Mouse (Mus musculus) MEL-GATA-1-ER (cell line): ENCODE data around the gene Manba.
"Not testable (repeated sequence)": the region's sequence is repeated elsewhere in the genome, so short reads cannot be mapped to it uniquely, and the experiment has no call there.

Source experiments
- DNase-seq: peaks from one replicate; pipeline ENCODE4 v3.0.0-alpha.2; 2012; ENCODE audit warnings: low read depth; ENCODE audit errors: extremely low read depth

Manba gene

DNA sequence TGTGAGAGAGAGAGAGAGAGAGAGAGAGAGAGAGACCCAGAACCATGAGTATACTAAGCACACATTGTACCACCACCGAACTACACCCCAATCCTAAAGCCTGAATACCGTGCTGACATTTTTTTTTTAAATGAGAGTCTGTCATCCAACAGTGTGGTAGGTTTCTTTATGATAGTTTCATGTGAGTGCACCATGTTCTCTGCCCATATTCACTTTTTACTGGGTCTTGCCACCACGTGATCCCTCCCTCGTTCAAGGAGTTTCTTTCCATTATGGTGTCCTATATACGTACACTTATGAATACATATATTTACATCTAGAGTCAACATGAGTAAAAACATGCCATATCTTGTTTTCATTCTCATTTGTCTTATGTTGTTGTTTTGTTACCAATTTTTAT is 940 bp downstream of the Manba start:
- DNase-seq: peak; percentile 45

DNA sequence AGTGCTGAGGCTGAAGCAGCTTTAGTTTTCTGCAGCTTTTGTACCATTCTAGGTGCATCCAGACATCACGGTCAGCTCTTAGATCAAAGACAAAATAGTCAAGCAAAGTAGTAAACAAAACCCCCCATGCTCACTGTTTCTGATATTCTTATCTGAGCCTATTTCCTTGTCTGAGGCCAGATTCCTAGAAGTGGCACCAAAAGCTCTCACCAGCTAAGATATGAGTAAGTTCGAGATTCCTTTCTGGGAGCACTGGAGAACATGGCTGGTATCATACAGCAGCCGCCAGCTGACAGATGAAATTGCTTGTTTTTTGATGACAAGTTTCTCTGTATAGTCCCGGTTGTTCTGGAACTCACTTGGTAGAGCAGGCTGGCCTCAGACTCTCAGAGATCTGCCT is 2.4 kb downstream of the Manba start:
- DNase-seq: no peak

DNA sequence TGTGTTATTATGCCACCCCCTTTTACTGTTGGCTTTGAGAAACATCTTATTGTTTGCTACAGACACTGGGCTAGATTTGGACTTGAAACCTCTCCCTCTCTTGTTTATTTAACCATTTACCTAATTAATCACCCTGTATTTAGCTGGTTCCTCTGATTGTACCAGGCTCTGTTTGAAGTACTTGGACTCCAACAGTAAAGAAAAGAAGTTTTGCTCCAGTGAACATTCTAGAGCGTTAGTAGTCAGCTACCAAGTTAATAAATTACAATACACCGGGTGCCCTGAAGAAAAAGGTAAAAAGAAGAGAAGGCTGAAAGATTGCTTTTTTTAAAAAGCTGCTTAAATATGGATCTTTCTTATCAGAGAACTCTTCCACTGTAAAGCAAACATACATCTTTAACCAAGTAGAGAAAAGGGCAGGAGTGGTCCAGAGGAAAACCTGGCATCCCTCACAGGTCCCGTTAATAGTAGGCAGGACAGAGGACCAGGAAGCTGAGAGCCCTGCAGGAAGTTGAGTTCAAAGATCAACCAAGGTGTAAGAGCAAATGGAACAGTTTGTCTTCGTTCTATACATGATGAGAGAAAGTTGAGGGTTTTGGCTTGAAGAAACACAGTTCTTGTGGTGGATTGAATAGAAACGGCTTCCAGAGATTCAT is 4.6 kb downstream of the Manba start:
- DNase-seq: no peak

GRCm38 (mm10) chr3:135491102-135491501 is 5.7 kb downstream of the Manba start:
- DNase-seq: no peak

DNA sequence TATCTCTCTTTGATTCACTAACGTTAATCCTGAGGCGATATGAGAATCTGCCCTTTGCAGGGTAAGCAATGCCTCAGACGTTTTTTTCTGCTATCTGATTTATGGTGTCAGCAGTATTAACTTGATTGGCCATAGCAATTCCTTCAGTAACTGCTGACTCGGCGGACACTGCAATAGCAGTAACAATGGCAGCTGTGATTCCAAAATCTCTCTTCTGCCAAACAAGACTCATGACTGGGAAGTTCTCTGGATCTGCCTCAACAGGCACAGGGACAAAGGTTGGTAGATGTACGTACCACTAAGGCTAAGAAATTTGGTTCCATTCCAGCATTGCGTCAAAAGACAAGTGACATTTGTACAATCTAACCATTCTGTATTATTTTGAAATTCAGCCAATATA is 7.9 kb downstream of the Manba start:
- DNase-seq: not testable (repeated sequence)

GRCm38 (mm10) chr3:135497956-135498355 is 12.5 kb downstream of the Manba start:
- not testable (repeated sequence) for DNase-seq

- DNase-seq: peak; percentile 43
These were observed 13.5 kb downstream of the Manba start for GRCm38 (mm10) chr3:135498891-135499290.

GRCm38 (mm10) chr3:135503160-135503559 is 17.7 kb downstream of the Manba start:
- DNase-seq: no peak

DNA sequence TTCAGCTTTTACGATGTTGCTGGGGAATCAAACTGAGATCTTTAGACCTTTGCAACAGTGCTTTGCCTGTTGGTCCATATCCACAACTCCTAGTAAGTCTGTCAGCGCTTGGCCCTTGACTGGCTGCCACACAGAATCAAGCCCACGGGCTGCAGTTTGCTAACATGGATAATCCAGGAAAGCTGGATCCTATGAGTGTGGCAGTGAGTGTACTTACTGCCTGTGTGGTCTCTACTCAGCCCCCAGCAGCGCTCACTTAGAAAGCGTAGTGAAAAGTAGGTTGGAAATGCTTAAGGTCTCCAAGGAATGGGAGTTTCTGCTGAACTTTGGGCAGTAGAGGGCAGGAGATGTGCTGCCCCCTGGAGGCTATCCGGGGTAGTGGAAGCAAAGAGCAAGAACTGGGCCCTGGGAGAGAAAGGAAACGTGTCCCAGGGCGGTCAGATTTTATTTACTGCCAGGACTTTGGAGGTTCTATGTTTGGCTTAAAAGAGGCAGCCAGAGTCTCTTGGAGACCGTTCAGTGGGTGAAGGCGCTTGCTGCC is 20.0 kb downstream of the Manba start:
- DNase-seq: peak; percentile 32

GRCm38 (mm10) chr3:135505916-135506482 is 20.6 kb downstream of the Manba start:
- no peak for DNase-seq

DNA sequence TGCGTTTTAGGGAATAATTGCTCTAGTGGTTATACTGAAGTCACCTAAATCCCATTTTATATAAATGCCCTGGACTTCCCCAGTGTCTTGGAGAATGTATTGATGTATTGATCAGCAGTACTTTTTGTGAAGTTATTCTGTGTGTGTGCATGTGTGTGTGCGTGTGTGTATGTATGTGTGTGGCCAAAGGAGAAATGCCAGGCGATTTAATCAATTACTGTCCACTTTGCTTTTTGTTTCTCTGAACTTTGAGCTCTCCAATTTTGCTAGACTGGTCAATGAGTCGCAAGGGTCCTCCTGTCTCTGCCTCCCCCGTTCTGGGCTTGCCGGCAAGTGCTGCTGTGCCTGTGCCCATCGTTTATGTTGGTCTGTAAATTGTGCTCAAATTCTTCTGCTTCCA is 22.1 kb downstream of the Manba start:
- DNase-seq: no peak

- no peak for DNase-seq
These were observed 22.8 kb downstream of the Manba start for GRCm38 (mm10) chr3:135508191-135508590.

GRCm38 (mm10) chr3:135510372-135510771 is 25.0 kb downstream of the Manba start:
- no peak for DNase-seq

DNA sequence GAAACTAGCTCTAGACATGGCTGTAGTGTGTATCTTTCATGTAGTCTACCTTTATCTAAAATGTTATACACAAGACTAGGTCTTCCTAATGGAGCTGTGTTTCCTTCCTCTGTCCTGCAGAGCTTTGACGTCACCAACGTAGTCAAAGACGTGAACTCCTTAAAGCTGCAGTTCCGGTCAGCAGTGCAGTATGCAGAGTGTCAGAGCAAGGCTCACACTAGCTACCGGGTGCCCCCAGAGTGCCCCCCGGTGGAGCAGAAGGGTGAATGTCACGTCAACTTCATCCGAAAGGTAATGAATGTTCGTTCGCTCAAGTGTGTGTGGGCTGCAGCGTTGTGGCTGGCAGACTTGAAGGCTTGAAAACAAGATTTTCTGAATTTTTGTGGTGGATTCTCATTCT is 26.3 kb downstream of the Manba start:
- no peak for DNase-seq

DNA sequence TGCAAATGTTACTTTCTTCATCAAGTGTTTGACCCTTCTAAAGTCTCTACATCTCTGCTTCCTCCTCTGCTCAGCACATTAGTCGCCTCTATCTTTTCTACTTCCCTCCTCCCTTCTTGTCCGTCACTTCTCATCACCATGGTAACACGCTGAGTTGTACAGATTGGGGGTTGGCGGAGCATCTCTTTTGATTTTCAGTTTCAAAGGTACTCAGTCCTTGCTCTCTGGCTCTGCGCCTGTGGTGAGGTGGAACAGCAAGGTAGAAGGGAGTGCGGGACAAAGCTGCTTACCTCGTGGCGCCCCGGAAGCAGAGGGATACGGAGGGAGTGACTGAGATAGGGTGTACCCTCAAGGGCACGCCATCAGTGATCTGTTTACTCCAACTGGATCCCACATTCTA is 27.9 kb downstream of the Manba start:
- DNase-seq: no peak

DNA sequence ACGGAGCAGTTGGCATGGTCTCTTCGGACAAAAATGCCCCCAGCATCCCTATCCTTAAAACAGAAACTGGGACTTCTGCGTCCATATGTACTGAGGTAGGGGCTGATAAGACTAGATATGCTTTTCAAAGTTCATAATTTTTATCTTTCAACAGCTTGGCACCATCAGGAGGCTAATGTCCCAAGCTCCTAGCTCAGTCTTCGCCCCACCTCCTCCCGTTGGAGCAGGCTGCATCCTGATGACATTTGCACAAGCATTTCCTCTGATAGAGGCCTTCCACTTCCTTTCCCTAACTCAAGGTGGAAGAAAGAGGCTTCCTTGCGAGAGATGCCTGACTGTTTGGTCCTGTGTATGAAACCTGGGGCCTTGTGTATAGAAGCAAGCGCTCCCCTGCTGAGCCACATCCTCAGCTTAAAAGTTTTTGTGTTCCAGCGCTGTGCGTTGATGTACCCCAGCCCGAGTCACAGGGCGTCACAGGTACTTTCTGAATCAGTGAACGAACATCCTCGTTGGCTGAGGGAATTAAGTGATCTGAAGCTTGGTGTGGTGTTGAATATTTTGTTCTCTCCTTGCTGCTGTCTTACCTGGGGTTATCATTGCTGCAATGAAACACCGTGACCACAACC is 28.5 kb downstream of the Manba start:
- no peak for DNase-seq

DNA sequence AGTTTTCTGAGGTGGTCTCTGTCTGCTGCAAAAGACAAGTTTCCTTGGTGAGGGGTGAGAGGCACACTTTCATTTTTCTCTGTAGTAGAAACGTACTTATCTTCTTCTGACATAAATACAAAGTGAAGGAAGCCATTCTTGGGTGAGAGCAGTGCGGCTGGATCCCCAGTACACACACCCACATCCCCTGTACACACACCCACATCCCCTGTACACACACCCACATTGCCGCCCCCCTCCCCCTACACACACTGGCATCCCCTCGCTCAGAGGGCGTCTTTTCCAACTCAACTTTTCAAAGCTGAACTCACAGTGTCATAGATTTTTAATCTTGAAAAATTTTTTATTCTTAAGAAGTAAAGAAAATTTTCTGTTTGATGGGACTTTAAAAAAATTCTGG is 29.8 kb downstream of the Manba start:
- no peak for DNase-seq

DNA sequence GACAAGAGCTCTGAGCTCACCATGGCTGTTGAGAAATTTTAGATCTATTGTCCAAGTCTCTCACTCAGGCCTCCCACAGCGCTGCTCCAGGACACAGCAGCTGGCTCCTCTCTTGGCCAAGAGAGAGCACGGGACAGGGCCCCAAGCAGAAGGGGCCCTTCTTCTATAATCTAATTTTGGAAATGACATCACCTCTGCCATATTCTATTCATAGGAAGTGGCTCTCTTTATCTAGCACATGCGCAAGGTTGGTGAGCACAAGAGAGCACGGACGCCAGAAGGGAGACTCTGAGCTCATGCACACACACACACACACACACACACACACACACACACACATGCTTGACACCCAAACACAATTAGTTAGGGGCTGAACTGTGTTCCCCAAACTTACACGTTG is 31.5 kb downstream of the Manba start:
- DNase-seq: no peak

- DNase-seq: no peak
These were observed 33.5 kb downstream of the Manba start for GRCm38 (mm10) chr3:135518882-135519281.

DNA sequence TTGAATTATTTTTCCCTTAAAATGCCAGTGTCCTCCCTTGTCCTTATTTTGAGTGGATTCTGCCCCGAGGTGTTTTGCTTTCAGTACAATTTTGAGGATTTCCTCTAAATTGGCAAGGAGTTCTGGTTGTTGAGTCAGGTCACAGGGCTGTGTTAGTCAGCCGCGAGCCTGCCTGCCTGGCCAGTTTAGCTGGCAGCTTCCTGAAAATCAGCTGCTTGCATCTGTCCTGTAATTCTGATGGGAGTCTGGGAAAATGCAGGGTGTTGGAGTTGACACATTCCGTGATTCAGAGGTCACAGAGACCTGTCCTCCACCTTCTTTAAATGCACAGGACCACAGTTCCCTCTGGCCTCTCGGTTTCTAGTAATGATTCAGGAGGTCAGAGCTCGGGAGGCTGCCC is 34.2 kb downstream of the Manba start:
- DNase-seq: no peak

DNA sequence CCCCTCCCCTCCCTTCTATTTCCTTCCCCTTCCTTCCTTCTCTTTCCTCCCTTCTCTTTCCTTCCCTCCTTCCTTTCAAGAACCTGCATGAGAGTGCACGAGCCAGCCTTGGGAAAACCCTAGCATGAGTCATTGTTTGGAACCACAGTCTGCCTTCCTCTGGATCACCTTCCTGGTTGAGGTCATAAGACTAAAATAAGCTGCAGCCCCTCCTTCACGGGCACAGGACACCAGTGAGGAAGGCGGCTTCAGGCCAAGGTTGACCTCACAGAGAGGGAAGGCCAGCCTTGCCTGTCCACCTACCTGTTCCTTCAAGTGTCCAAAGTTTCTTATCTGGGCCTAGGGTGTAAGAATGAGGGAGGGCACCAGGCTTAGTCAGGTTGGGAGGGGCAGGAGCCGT is 36.6 kb downstream of the Manba start:
- DNase-seq: no peak

DNA sequence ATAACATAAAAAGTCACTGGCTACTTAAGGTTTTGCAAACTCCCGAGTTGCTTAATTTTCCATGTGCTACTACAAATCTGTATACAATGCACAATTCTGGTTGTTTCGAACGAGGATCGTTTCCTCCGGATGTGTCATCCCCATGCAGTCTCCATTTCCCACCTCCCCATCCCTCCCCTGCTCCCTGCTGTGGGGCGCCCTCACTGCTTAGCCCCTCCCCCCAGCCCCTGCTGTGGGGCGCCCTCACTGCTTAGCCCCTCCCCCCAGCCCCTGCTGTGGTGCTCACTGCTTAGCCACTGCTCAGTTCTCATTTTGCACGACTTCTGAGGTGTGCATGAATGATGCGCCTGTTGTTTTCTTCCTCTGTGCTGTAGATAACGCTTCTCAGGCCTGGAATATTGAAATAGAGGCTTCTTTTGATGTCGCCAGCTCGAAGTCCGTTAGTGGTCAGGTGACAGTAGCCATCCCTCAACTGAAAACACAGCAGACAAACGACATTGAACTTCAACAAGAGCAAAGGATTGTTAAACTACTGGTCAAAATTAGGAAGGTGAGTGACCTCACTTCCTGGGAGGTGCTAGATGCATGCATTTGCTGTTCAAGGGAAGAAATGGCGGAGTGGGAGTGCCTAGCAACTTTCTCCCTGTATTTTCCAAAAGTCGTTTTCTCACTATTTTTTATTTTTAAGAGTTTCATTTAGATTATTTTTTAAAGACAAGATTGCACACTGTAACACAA is 37.4 kb downstream of the Manba start:
- DNase-seq: no peak
